Mouse (Mus musculus) skeletal muscle tissue, adult 2 months (tissue): ENCODE measurements around the gene 1700057G04Rik.
A peak's percentile ranks its signal among the peaks of the same experiment; 100 is the strongest.

Source experiments
- DNase-seq: peaks from one replicate; pipeline ENCODE4 v3.0.0-alpha.2; 2012; ENCODE audit warnings: low read depth, low spot score

Gene 1700057G04Rik

GRCm38 (mm10) chr9:92309077-92309476 lies at the start of gene 1700057G04Rik:
Gene 1700057G04Rik (plus strand): TSS chr9:92309377.
- DNase-seq = no peak

DNA sequence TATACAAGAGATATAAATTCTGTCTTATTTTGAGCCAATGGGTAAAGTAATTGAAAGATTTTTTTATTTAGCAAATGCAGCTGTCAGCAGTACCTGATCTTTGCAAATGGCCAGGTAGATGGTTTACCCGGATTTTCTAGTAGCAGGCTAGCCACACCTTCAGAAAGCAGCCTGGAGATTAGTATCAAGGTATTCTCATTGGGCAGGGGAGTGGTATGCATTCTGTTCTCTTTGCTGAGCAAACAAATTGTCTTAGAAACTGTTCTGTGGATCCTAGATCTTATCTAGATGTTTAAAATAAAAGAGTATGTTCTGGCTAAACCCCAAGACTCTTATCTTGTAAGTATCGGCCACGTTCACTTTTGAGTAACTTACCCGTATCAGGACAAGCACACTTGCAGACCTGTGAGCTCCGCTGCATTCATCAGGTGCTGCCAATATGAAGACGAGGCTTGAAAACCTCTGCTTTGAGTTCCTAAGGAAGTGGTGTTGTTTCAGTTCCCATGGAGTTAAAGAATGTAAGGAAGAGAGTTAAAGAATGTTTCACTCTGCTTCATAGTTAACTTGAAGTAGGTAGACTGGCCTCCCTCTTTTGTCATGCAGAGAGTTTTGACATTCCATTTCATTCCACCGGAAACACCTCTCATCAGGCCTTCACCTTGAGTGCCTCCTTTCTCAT lies 48.6 kb upstream of the 1700057G04Rik start:
- no peak for DNase-seq

DNA sequence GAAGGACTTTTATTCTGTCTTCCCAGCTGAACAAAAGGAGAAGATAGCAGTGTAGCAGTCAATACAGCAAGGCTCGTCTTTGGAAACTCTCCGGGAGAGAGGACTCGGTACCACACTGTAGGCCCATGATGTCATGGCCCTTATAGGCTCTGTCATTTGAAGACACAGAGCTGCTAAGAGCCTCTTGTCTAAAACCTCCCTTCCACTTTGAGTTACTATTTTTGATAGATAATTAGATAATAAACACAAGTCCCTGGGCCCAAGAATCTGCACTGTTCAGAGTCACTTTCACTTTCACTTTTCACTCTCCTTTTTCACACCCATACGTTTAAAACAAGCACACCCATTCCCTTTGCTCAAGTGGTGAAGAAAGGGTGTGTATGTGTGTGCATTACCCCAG lies 43.5 kb upstream of the 1700057G04Rik start:
- no peak for DNase-seq

- DNase-seq = no peak
Observed at GRCm38 (mm10) chr9:92266558-92267171, 42.5 kb upstream of the 1700057G04Rik start.

GRCm38 (mm10) chr9:92267732-92268131 lies 41.4 kb upstream of the 1700057G04Rik start:
- no peak for DNase-seq

DNA sequence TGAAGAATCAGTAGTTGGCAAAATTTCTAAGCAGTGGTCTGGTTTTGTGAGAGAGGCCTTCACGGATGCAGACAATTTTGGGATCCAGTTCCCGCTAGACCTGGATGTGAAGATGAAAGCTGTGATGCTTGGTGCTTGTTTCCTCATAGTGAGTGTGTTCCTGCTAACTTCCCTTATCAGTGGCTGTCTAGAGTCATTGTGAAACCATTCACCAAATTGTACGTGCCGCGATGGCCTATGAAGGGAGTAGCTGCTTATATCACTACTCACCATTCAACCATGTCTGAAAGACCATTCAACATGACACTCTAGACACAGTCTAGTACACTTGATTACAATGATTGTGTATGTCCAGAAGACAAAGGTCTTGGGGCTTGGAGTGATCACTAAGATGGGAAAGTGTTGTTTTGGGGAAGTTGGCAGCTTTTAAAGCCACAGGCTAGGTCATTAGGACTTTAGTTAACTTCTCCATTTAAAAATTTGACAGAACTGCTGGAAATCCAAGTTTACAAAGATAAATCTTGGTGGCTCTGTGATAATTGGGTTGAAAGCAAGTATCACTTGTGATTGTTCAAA lies 39.3 kb upstream of the 1700057G04Rik start:
- DNase-seq = no peak

DNA sequence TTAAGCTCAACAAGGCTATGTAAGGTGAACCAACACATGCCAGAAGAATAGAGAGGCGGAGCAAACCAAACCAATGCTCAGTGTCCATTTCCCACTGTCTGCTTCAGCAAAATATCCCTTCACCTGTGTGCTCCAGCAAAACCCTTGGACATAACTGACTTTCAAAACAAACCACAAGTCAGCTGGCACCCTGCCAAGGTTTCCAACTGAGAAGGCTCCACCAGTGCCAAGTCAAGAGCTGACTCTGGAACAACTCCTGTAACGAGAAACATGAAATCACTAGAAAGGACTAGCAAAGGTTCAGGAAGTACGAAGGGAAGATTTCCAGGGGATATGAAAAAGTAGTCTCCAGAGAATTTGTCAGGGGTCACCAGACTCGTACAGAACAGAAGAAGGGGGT lies 38.2 kb upstream of the 1700057G04Rik start:
- peak; percentile 70 for DNase-seq

DNA sequence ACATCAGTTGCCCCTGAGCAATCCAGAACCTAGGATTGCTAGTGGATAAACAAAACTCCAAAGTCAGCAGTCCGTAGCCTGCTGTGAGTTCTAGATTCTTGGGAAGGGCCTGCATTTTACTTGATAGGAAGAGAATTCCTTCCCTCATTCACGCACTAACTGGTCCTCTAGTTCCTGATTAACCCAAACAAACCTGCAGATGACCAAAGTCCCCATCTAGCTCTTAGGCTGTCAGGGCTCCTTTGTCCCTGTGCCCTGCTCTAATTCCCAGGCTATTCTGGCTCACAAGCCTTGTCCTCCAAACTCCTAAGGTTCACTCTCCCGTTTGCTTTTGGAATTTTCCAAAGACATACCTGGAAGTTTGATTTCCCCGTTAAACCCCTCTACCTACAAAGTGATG lies 36.5 kb upstream of the 1700057G04Rik start:
- no peak for DNase-seq

DNA sequence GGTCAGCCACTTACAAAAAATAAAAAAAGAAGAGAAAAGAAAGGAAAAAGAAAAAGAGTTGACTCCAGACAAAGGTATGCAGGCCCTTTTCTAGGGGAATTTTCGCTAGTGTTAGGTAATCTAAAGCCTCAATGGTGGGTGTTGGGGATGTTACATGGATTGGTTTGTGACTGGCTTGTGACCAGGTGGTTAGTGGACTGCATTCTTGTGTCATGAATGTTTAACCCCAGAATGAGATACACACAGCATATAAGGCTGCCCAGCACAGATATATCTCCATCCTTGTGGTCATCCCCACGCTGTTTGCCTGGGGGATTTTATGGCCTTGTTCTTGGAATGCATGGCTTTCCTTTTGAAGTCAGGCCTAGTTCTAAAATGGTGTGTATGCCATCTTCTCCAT lies 35.9 kb upstream of the 1700057G04Rik start:
- no peak for DNase-seq

DNA sequence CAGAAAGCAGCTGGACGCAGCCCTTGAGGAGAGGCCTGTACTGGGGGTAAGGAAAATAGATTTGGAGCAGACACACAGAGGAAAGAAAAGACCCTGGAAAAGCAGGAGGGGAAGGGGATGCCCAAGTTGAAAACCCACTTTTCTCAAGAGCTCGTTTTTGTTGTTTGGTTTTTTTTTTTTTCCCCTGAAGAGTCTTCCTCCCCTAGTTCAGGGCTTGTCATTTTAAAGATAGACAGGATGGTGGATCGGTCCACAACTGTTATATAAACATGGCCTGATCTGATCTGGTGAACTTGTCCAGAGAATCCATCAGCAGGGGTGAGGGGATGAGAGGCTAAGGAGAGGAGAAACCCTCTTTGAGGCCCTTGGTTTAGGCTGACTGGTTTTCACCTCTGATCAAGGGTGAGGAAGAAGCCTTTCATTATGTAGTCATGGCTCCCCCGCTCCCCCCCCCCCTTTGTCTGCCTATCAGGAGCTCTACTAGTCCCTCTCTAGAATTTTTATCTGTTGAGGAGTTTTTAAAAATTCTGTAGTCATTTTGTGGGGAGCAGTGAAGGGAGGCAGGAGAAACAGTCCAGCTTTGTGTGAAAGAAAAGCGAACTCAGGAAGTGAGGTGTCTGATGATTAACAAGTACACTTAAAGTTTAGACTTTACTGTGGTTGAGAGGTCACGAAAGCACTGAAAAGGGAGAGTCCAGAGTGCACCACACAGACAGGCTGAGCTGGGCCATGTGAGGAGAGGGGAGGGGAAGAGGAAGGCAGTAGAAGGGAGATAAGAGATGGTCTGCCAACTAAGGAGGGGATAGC lies 35.0 kb upstream of the 1700057G04Rik start:
- no peak for DNase-seq

- peak; percentile 59 for DNase-seq
Observed at GRCm38 (mm10) chr9:92275486-92276207, 33.5 kb upstream of the 1700057G04Rik start, which contains the start of gene Plscr2. Gene Plscr2 (plus strand): TSS chr9:92275602.

GRCm38 (mm10) chr9:92276360-92276759 lies 32.8 kb upstream of the 1700057G04Rik start:
- no peak for DNase-seq

DNA sequence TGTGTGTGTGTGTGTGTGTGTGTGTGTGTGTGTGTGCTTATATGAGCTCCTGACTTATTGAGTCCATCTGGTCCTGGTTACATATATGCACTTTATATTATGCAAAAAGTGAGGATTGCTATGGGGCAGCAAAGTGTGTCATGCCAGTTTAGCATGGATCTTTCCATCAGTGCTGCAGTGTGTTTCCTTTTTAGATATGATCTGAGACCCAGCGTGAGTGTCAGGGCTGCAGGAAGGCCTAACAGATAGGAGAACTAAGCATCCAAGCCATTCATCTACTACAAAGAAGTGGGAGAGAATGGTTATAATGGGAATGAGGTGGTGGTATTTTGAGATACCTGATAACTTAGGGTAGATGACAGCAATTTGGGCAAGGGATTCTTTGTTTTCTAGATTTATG lies 29.1 kb upstream of the 1700057G04Rik start:
- DNase-seq = no peak

- DNase-seq = no peak
Observed at GRCm38 (mm10) chr9:92282563-92283171, 26.5 kb upstream of the 1700057G04Rik start.

DNA sequence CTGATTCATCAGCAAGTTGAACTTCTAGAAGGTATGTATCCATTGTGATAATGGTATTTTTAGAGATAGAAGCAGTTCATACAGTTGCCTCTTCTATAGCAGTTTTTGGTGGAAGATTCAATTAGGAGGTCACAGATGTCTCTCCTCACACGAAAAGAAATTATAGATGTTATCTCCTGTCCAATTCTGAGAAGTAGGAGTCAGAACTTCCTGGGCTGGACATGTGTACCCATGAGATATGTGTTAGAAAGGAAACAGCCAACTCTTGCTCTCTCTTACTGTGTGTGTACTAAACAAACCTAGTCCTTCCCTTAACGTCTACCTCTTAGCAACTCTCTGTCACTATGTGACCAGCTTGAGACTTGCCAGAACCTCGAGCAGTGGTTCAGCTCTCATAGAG lies 19.5 kb upstream of the 1700057G04Rik start:
- no peak for DNase-seq

- no peak for DNase-seq
Observed at GRCm38 (mm10) chr9:92292169-92292568, 17.0 kb upstream of the 1700057G04Rik start.

DNA sequence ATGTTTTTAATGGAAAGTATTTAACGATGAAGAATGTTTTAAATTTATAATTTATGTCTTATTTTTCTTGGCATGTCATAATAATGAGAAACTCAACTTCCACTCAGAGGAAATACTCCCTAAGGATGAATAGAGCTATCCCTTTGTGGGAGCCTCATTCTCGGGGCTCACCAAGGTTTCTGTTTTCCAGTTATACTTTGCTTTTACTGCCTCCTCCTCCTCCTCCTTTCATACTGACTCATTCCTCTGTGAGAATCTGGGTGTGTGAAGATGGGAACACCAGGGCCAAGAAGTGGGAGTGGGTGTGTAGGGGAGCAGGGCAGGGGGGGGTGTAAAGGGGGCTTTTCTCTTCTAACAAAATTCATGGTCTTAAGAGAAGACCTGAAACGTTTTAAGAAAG lies 16.3 kb upstream of the 1700057G04Rik start:
- no peak for DNase-seq

- DNase-seq = no peak
Observed at GRCm38 (mm10) chr9:92293560-92294548, 15.3 kb upstream of the 1700057G04Rik start.

DNA sequence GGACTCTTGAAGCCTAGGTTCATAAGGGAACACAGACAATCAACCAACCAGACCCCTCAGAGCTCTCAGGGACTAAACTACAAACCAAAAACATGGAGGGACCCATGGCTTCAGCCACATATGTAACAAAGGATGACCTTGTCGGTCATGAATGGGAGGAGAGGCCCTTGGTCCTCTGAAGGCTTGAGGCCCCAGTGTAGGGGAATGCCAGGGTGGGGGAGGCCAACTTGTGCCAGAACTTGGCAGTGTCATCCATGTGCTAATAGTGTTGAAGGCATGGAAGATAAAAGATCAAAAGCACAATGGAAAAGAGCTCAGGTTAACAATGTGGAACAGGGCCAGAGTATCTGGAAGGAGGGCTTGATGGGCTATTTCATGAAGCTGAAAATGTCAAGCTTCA lies 10.9 kb upstream of the 1700057G04Rik start:
- DNase-seq = no peak

GRCm38 (mm10) chr9:92301213-92301612 lies 8.0 kb upstream of the 1700057G04Rik start:
- DNase-seq = no peak
